Mouse (Mus musculus) forebrain, embryonic 13.5 days (tissue): ENCODE results near the gene 4933405L10Rik. TPM values are rescaled to one million over a fixed set of nuclear protein-coding genes. Genes with fewer than 3 reads are reported as not detected.
A peak's percentile ranks its signal among the peaks of the same experiment; 100 is the strongest.

ENCODE experiments used
- ATAC-seq: fragments of 200-750 bp; cut with Nextera tagmentation; 2 replicates; pipeline ENCODE4 v1.8.0; 2017
- H3K27ac ChIP-seq: fragments of 300-500 bp; sonication (generic); 2 replicates; pipeline ENCODE4 v1.5.1; 2015; ENCODE audit warnings: inconsistent platforms, mild to moderate bottlenecking, moderate library complexity
- H3K27me3 ChIP-seq: fragments of 300-500 bp; sonication (generic); 2 replicates; pipeline ENCODE4 v1.6.1; 2015; ENCODE audit warnings: mild to moderate bottlenecking, inconsistent platforms
- H3K36me3 ChIP-seq: fragments of 300-500 bp; sonication (generic); 2 replicates; pipeline ENCODE4 v1.6.1; 2015; ENCODE audit warnings: mild to moderate bottlenecking, inconsistent platforms; ENCODE audit not compliant: poor library complexity, severe bottlenecking
- H3K4me1 ChIP-seq: fragments of 300-500 bp; sonication (generic); 2 replicates; pipeline ENCODE4 v1.6.1; 2015; ENCODE audit warnings: inconsistent platforms
- H3K4me2 ChIP-seq: fragments of 300-500 bp; sonication (generic); 2 replicates; pipeline ENCODE4 v1.6.1; 2015; ENCODE audit warnings: inconsistent platforms, mild to moderate bottlenecking, moderate library complexity
- H3K4me3 ChIP-seq: fragments of 300-500 bp; sonication (generic); 2 replicates; pipeline ENCODE4 v1.5.1; 2015; ENCODE audit warnings: mild to moderate bottlenecking, inconsistent platforms
- H3K9ac ChIP-seq: fragments of 300-500 bp; sonication (generic); 2 replicates; pipeline ENCODE4 v1.6.1; 2015; ENCODE audit warnings: mild to moderate bottlenecking, inconsistent platforms
- H3K9me3 ChIP-seq: fragments of 300-500 bp; sonication (generic); replicated peaks from 2 replicates; pipeline ENCODE4 v1.6.1; 2016; ENCODE audit warnings: inconsistent platforms
- WGBS: fragments of 180-500 bp; shearing (Covaris S2); methylation state at CpG from one replicate; pipeline ENCODE4 v1.1.7; 2015; 5-methylcytosine and 5-hydroxymethylcytosine counted together
- polyA plus RNA-seq: library from polyadenylated mRNA; unstranded; fragments of >200 nt; fragmentation: Nextera tagmentation; extraction: Ambion mirVana; gene quantifications from 2 replicates; pipeline ENCODE4 v1.2.1, GENCODE M21; 2015

4933405L10Rik gene
- polyA plus RNA-seq, 1 experiment from 2014 or later, result not detected

- Histone ChIP-seq H3K4me1 (no peaks in the 10 kb centered on the region), H3K9ac (no peak overlapping the region), H3K36me3 (peaks cover 63% of the 10 kb centered on the region), H3K27me3 (no peaks in the 10 kb centered on the region), H3K4me2 (no peak overlapping the region), H3K27ac (no peak overlapping the region), H3K4me3 (no peak overlapping the region), H3K9me3 (no peaks in the 10 kb centered on the region)
- no peak for ATAC-seq
- 89% methylated on average over 5 of the region's 5 CpGs for WGBS
Observed at GRCm38 (mm10) chr8:105725726-105726125, 18.3 kb downstream of the 4933405L10Rik start.

- ATAC-seq, result no peak
- peaks cover 48% of the 10 kb centered on the region for H3K36me3 ChIP-seq
- H3K27me3 ChIP-seq, result no peaks in the 10 kb centered on the region
Observed at GRCm38 (mm10) chr8:105727397-105728124, 20.1 kb downstream of the 4933405L10Rik start.

GRCm38 (mm10) chr8:105732186-105732585 is 24.7 kb downstream of the 4933405L10Rik start:
- Histone ChIP-seq H3K4me1 (no peaks in the 10 kb centered on the region), H3K4me3 (no peak overlapping the region), H3K9ac (no peak overlapping the region), H3K36me3 (peaks cover 12% of the 10 kb centered on the region), H3K4me2 (no peak overlapping the region), H3K27ac (no peak overlapping the region), H3K27me3 (no peaks in the 10 kb centered on the region), H3K9me3 (no peaks in the 10 kb centered on the region)
- no peak for ATAC-seq
- WGBS, result 96% methylated on average over 5 of the region's 5 CpGs

More at GRCm38 (mm10) chr8:105727397-105728124, 20.1 kb downstream of the 4933405L10Rik start:
- WGBS, result 91% methylated on average over 18 of the region's 18 CpGs
- no peaks in the 10 kb centered on the region for H3K9me3 ChIP-seq
- no peak overlapping the region for H3K4me2 ChIP-seq
- no peak overlapping the region for H3K9ac ChIP-seq
- no peaks in the 10 kb centered on the region for H3K4me1 ChIP-seq
- no peak overlapping the region for H3K27ac ChIP-seq
- H3K4me3 ChIP-seq, result no peak overlapping the region

GRCm38 (mm10) chr8:105739216-105739615 is 31.8 kb downstream of the 4933405L10Rik start:
- Histone ChIP-seq H3K27me3 (no peaks in the 10 kb centered on the region), H3K4me2 (no peak overlapping the region), H3K36me3 (0 out of 2 replicates have a peak, but pooled peaks cover 5% of the 10 kb centered on the region), H3K4me3 (no peak overlapping the region), H3K27ac (no peak overlapping the region), H3K4me1 (no peaks in the 10 kb centered on the region), H3K9ac (no peak overlapping the region), H3K9me3 (no peaks in the 10 kb centered on the region)
- ATAC-seq, result no peak
- 94% methylated on average over 5 of the region's 5 CpGs for WGBS

GRCm38 (mm10) chr8:105743301-105743700 is 35.8 kb downstream of the 4933405L10Rik start:
- Histone ChIP-seq H3K9me3 (no peaks in the 10 kb centered on the region), H3K4me3 (no peak overlapping the region), H3K9ac (no peak overlapping the region), H3K4me2 (no peak overlapping the region), H3K4me1 (no peaks in the 10 kb centered on the region), H3K27ac (no peak overlapping the region), H3K36me3 (peaks cover 3% of the 10 kb centered on the region; the same call in 1 of the 2 replicates), H3K27me3 (no peaks in the 10 kb centered on the region)
- 91% methylated on average over 4 of the region's 4 CpGs for WGBS
- ATAC-seq, result no peak

- peaks cover 19% of the 10 kb centered on the region for H3K4me1 ChIP-seq
- peak overlapping the region; percentile 1; the same call in 1 of the 2 replicates for H3K4me3 ChIP-seq
- no peaks in the 10 kb centered on the region for H3K27me3 ChIP-seq
- peak overlapping the region; percentile 60; the same call in 1 of the 2 replicates for H3K27ac ChIP-seq
- peak overlapping the region; percentile 34 for H3K4me2 ChIP-seq
- no peaks in the 10 kb centered on the region for H3K9me3 ChIP-seq
- ATAC-seq, result peak; percentile 55
- WGBS, result 12% methylated on average over 11 of the region's 11 CpGs
- no peaks in the 10 kb centered on the region; the same call in 1 of the 2 replicates for H3K36me3 ChIP-seq
- 0 out of 2 replicates have a peak overlapping the region, but pooled peaks have one; percentile 18 for H3K9ac ChIP-seq
Observed at GRCm38 (mm10) chr8:105750606-105751005, 43.2 kb downstream of the 4933405L10Rik start.

GRCm38 (mm10) chr8:105753916-105754315 is 46.5 kb downstream of the 4933405L10Rik start:
- H3K27me3 ChIP-seq, result no peaks in the 10 kb centered on the region
- no peaks in the 10 kb centered on the region for H3K9me3 ChIP-seq
- H3K4me2 ChIP-seq, result no peak overlapping the region
- no peak for ATAC-seq
- no peak overlapping the region for H3K4me3 ChIP-seq
- peaks cover 32% of the 10 kb centered on the region for H3K4me1 ChIP-seq
- 66% methylated on average over 2 of the region's 2 CpGs for WGBS
- no peaks in the 10 kb centered on the region for H3K36me3 ChIP-seq
- H3K27ac ChIP-seq, result no peak overlapping the region
- no peak overlapping the region for H3K9ac ChIP-seq

- Histone ChIP-seq H3K27me3 (no peaks in the 10 kb centered on the region), H3K9me3 (no peaks in the 10 kb centered on the region), H3K27ac (no peak overlapping the region), H3K9ac (no peak overlapping the region), H3K4me1 (peaks cover 38% of the 10 kb centered on the region), H3K4me3 (no peak overlapping the region), H3K4me2 (no peak overlapping the region), H3K36me3 (no peaks in the 10 kb centered on the region)
- 84% methylated on average over 2 of the region's 2 CpGs for WGBS
- ATAC-seq, result no peak
Observed at GRCm38 (mm10) chr8:105754688-105755087, 47.2 kb downstream of the 4933405L10Rik start.

GRCm38 (mm10) chr8:105757796-105758276 is 50.4 kb downstream of the 4933405L10Rik start:
- WGBS, result 2% methylated on average over 12 of the region's 12 CpGs
- Histone ChIP-seq H3K36me3 (no peaks in the 10 kb centered on the region), H3K9me3 (no peaks in the 10 kb centered on the region), H3K4me3 (peak overlapping the region; percentile 89), H3K4me2 (peak overlapping the region; percentile 78), H3K27ac (peak overlapping the region; percentile 88), H3K27me3 (no peaks in the 10 kb centered on the region), H3K9ac (peak overlapping the region; percentile 92), H3K4me1 (peaks cover 21% of the 10 kb centered on the region)
- no peak for ATAC-seq

- peaks cover 21% of the 10 kb centered on the region for H3K4me1 ChIP-seq
- peak within 1 kb of the TSS; percentile 88 for H3K27ac ChIP-seq
- ATAC-seq, result peak; percentile 99
- peak within 1 kb of the TSS; percentile 89 for H3K4me3 ChIP-seq
- no peaks in the 10 kb centered on the region for H3K36me3 ChIP-seq
- H3K9ac ChIP-seq, result peak within 1 kb of the TSS; percentile 92
- WGBS, result 3% methylated on average over 57 of the region's 57 CpGs
- H3K9me3 ChIP-seq, result no peaks in the 10 kb centered on the region
- peak within 1 kb of the TSS; percentile 78 for H3K4me2 ChIP-seq
- no peaks in the 10 kb centered on the region for H3K27me3 ChIP-seq
Observed at GRCm38 (mm10) chr8:105758277-105759108, 51.0 kb downstream of the 4933405L10Rik start, which contains the start of gene Gfod2. Gene Gfod2 (minus strand): TSS chr8:105758664.
